8 mouse cellular contexts compared by ENCODE assay signal in the genomic region with DNA sequence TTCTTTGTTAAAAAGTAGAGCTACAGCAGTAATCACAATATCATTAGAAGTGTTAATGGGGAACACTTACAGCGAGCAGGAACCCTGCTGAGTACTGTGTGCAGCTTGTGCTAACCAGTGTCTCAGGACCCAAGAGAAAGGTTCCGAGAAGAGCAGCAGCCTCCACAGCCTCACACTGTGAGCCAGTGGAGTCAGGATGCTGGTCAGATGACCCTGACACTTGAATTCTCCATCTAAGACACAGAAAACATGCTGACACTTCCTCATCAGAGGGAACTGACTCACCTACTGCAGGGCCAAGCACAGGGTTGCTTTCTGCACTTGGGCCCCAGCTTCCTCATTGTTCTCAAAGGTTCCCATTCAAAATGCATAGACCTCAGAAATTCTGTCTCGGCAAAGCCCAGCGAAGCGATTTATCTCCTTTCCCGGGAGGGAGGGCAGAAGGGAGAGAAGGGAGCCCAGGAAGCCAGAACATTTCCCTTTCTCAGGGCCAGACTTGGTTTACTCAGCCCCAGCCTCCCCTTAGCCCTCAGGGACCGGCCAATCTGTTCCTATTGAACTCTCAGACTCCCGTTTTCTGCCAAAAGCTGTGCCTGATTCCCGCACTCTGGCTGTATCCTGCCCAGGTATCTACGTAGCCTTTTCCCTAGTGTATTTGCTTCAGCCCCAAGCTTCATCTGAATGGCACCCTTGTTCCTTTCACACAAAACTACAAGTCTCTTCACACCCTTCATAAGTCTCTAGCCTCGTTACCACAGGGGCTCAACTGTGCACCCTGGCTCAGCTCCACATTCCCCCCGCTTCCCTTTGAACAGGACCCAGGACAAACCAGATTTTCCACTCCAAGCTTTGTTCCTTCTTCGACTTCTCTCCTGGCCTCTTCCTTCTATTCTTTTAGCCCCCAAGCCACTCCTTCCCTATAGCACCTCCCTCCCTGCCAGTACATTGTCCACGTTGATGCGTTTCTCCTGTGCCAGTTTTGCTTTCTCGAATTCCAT. TPM values are rescaled to one million over a fixed set of nuclear protein-coding genes. Genes with fewer than 3 reads are reported as not detected.
A peak's percentile ranks its signal among the peaks of the same experiment; 100 is the strongest.
DNase-seq lines count a peak whose midpoint lies in the region; ATAC-seq and TF ChIP-seq lines count a peak whose summit lies in the region.

No protein-coding gene starts in this region.

- H3K27me3 ChIP-seq in forebrain, embryonic 12.5 days, result no peaks in the 10 kb centered on the region
- H3K27me3 ChIP-seq in forebrain, embryonic 11.5 days (ENCODE audit: control insufficient read depth, insufficient read depth, low read length), result no peaks in the 10 kb centered on the region
- no peaks in the 10 kb centered on the region for H3K27me3 ChIP-seq in neural tube, embryonic 11.5 days (ENCODE audit: control insufficient read depth, insufficient read depth, low read length)
- H3K27me3 ChIP-seq in lung, embryonic 15.5 days, result no peaks in the 10 kb centered on the region
- no peaks in the 10 kb centered on the region for H3K27me3 ChIP-seq in stomach, postnatal 0 days (ENCODE audit: control insufficient read depth, insufficient read depth, low read length)
- H3K27me3 ChIP-seq in neural tube, embryonic 15.5 days (replicated peaks), result no peaks in the 10 kb centered on the region

- H3K4me2 ChIP-seq in forebrain, embryonic 12.5 days, result no peak overlapping the region
- no peak overlapping the region for H3K4me2 ChIP-seq in forebrain, embryonic 11.5 days (ENCODE audit: low read depth, low read length, severe bottlenecking)
- H3K4me2 ChIP-seq in neural tube, embryonic 11.5 days (ENCODE audit: low read depth), result no peak overlapping the region
- H3K4me2 ChIP-seq in lung, embryonic 15.5 days, result peak overlapping the region; percentile 8; the same call in 1 of the 2 replicates
- 0 out of 2 replicates have a peak overlapping the region, but pooled peaks have one; percentile 6 for H3K4me2 ChIP-seq in stomach, postnatal 0 days (replicated peaks; ENCODE audit: low read depth)
- no peak overlapping the region for H3K4me2 ChIP-seq in neural tube, embryonic 15.5 days

- DNase-seq in forebrain, embryonic 11.5 days (ENCODE audit: low spot score), result no peak
- no peak for DNase-seq in neural tube, embryonic 11.5 days (ENCODE audit: low spot score)
- DNase-seq in neural tube, embryonic 10.5 days (ENCODE audit: extremely low spot score, low spot score), result no peak
- DNase-seq in stomach, postnatal 0 days (ENCODE audit: low spot score), result no peak
- no peak for DNase-seq in right cerebral cortex, adult 2 months (ENCODE audit: low spot score in 2 of 2)

- no peaks in the 10 kb centered on the region for H3K9me3 ChIP-seq in forebrain, embryonic 12.5 days
- no peaks in the 10 kb centered on the region for H3K9me3 ChIP-seq in forebrain, embryonic 11.5 days (ENCODE audit: control insufficient read depth, low read length)
- no peaks in the 10 kb centered on the region for H3K9me3 ChIP-seq in neural tube, embryonic 11.5 days (ENCODE audit: control insufficient read depth, low read length)
- H3K9me3 ChIP-seq in lung, embryonic 15.5 days, result no peaks in the 10 kb centered on the region
- no peaks in the 10 kb centered on the region for H3K9me3 ChIP-seq in stomach, postnatal 0 days (ENCODE audit: control insufficient read depth, low read length)
- no peaks in the 10 kb centered on the region for H3K9me3 ChIP-seq in neural tube, embryonic 15.5 days (replicated peaks)

- WGBS in forebrain, embryonic 12.5 days, result 39% methylated on average over 16 of the region's 16 CpGs
- WGBS in forebrain, embryonic 11.5 days, result 40% methylated on average over 16 of the region's 16 CpGs
- 59% methylated on average over 16 of the region's 16 CpGs for WGBS in neural tube, embryonic 11.5 days
- WGBS in lung, embryonic 15.5 days, result 43% methylated on average over 16 of the region's 16 CpGs
- WGBS in stomach, postnatal 0 days, result 41% methylated on average over 16 of the region's 16 CpGs
- WGBS in neural tube, embryonic 15.5 days, result 44% methylated on average over 16 of the region's 16 CpGs

- H3K9ac ChIP-seq in forebrain, embryonic 12.5 days, result 0 out of 2 replicates have a peak overlapping the region, but pooled peaks have one; percentile 4
- H3K9ac ChIP-seq in forebrain, embryonic 11.5 days (ENCODE audit: low read length), result no peak overlapping the region
- peak overlapping the region; percentile 2; the same call in 1 of the 2 replicates for H3K9ac ChIP-seq in neural tube, embryonic 11.5 days (ENCODE audit: low read length)
- no peak overlapping the region for H3K9ac ChIP-seq in lung, embryonic 15.5 days
- no peak overlapping the region; the same call in 1 of the 2 replicates for H3K9ac ChIP-seq in stomach, postnatal 0 days (ENCODE audit: low read length)
- H3K9ac ChIP-seq in neural tube, embryonic 15.5 days (replicated peaks), result no peak overlapping the region

- H3K27ac ChIP-seq in forebrain, embryonic 12.5 days, result no peak overlapping the region
- no peak overlapping the region for H3K27ac ChIP-seq in forebrain, embryonic 11.5 days (ENCODE audit: low read depth, low read length)
- H3K27ac ChIP-seq in neural tube, embryonic 11.5 days (ENCODE audit: low read depth, low read length), result no peak overlapping the region
- H3K27ac ChIP-seq in lung, embryonic 15.5 days, result peak overlapping the region; percentile 79
- peak overlapping the region; percentile 19; the same call in 1 of the 2 replicates for H3K27ac ChIP-seq in stomach, postnatal 0 days (replicated peaks)
- H3K27ac ChIP-seq in neural tube, embryonic 15.5 days (replicated peaks), result no peak overlapping the region

- TF ChIP-seq EP300 in stomach, postnatal 0 days (optimal IDR thresholded peaks at IDR 0.05), result no peak

- H3K4me1 ChIP-seq in forebrain, embryonic 12.5 days, result peaks cover 17% of the 10 kb centered on the region
- peaks cover 2% of the 10 kb centered on the region; the same call in 1 of the 2 replicates for H3K4me1 ChIP-seq in forebrain, embryonic 11.5 days (replicated peaks; ENCODE audit: control insufficient read depth, insufficient read depth, low read length)
- H3K4me1 ChIP-seq in neural tube, embryonic 11.5 days (ENCODE audit: control insufficient read depth, insufficient read depth, low read length), result 0 out of 2 replicates have a peak, but pooled peaks cover 2% of the 10 kb centered on the region
- peaks cover 15% of the 10 kb centered on the region; the same call in 1 of the 2 replicates for H3K4me1 ChIP-seq in lung, embryonic 15.5 days
- no peaks in the 10 kb centered on the region for H3K4me1 ChIP-seq in stomach, postnatal 0 days (replicated peaks; ENCODE audit: control insufficient read depth, insufficient read depth)
- peaks cover 10% of the 10 kb centered on the region for H3K4me1 ChIP-seq in neural tube, embryonic 15.5 days

- ATAC-seq in forebrain, embryonic 12.5 days (ENCODE audit: low FRiP score), result no peak
- ATAC-seq in forebrain, embryonic 11.5 days (replicated peaks; ENCODE audit: low FRiP score), result no peak
- no peak for ATAC-seq in neural tube, embryonic 11.5 days (ENCODE audit: insufficient read depth, low FRiP score, low TSS enrichment)
- ATAC-seq in lung, embryonic 15.5 days (ENCODE audit: borderline replicate concordance, extremely low read depth, low FRiP score, low TSS enrichment), result peak; percentile 80
- peak; percentile 29; the same call in 1 of the 2 replicates for ATAC-seq in stomach, postnatal 0 days (ENCODE audit: low FRiP score, low TSS enrichment)
- no peak for ATAC-seq in neural tube, embryonic 15.5 days (ENCODE audit: low FRiP score)

- no peak for TF ChIP-seq CTCF in stomach, postnatal 0 days (IDR thresholded peaks at IDR 0.05; ENCODE audit: low read depth)

- H3K36me3 ChIP-seq in forebrain, embryonic 12.5 days (replicated peaks), result no peaks in the 10 kb centered on the region
- no peaks in the 10 kb centered on the region for H3K36me3 ChIP-seq in forebrain, embryonic 11.5 days (ENCODE audit: control insufficient read depth, insufficient read depth, low read length)
- no peaks in the 10 kb centered on the region for H3K36me3 ChIP-seq in neural tube, embryonic 11.5 days (ENCODE audit: control insufficient read depth, insufficient read depth, low read length)
- no peaks in the 10 kb centered on the region for H3K36me3 ChIP-seq in lung, embryonic 15.5 days
- no peaks in the 10 kb centered on the region for H3K36me3 ChIP-seq in stomach, postnatal 0 days (ENCODE audit: control insufficient read depth, insufficient read depth, low read length)
- H3K36me3 ChIP-seq in neural tube, embryonic 15.5 days, result no peaks in the 10 kb centered on the region

- no peak overlapping the region for H3K4me3 ChIP-seq in forebrain, embryonic 12.5 days (replicated peaks)
- H3K4me3 ChIP-seq in forebrain, embryonic 11.5 days (ENCODE audit: low read depth, low read length), result no peak overlapping the region
- no peak overlapping the region for H3K4me3 ChIP-seq in neural tube, embryonic 11.5 days (ENCODE audit: low read depth, low read length)
- H3K4me3 ChIP-seq in lung, embryonic 15.5 days, result no peak overlapping the region
- H3K4me3 ChIP-seq in stomach, postnatal 0 days (ENCODE audit: low read depth, low read length), result no peak overlapping the region
- no peak overlapping the region for H3K4me3 ChIP-seq in neural tube, embryonic 15.5 days (replicated peaks)

RNA-seq across cellular contexts. Expression of a gene that starts 21.2 kb away (rescaled TPM):
- not detected in 2 replicates for polyA plus RNA-seq in forebrain, embryonic 12.5 days (2016; fragmentation: Nextera tagmentation; extraction: Ambion mirVana)
- polyA plus RNA-seq in forebrain, embryonic 11.5 days (2014; fragmentation: Nextera tagmentation; extraction: Ambion mirVana), result not detected in 2 replicates
- not detected in 2 replicates for polyA plus RNA-seq in neural tube, embryonic 11.5 days (2014; fragmentation: Nextera tagmentation; extraction: Ambion mirVana)
- polyA plus RNA-seq in lung, embryonic 15.5 days (2015; fragmentation: Nextera tagmentation; extraction: Ambion mirVana), result not detected in 2 replicates
- 0.05 TPM in 1 of 2 replicates, not detected in the other for polyA plus RNA-seq in stomach, postnatal 0 days (2015; fragmentation: Nextera tagmentation; extraction: Ambion mirVana)
- polyA plus RNA-seq in neural tube, embryonic 15.5 days (2015; fragmentation: Nextera tagmentation; extraction: Ambion mirVana), result 0.09 TPM in 1 of 2 replicates, not detected in the other

Comparison
In these comparisons a context has a peak if more than half of its experiments do, and no peak if none do; other contexts are left out.
1. H3K9ac ChIP-seq: peak in forebrain, embryonic 12.5 days (single experiment) and neural tube, embryonic 11.5 days (single experiment); none in forebrain, embryonic 11.5 days (single experiment), lung, embryonic 15.5 days (single experiment), stomach, postnatal 0 days (single experiment) and neural tube, embryonic 15.5 days (single experiment).
2. ATAC-seq: peak in lung, embryonic 15.5 days (single experiment) and stomach, postnatal 0 days (single experiment); none in forebrain, embryonic 12.5 days (single experiment), forebrain, embryonic 11.5 days (single experiment), neural tube, embryonic 11.5 days (single experiment) and neural tube, embryonic 15.5 days (single experiment).
3. H3K27ac ChIP-seq: peak in lung, embryonic 15.5 days (single experiment) and stomach, postnatal 0 days (single experiment); none in forebrain, embryonic 12.5 days (single experiment), forebrain, embryonic 11.5 days (single experiment), neural tube, embryonic 11.5 days (single experiment) and neural tube, embryonic 15.5 days (single experiment).
4. H3K4me2 ChIP-seq: peak in lung, embryonic 15.5 days (single experiment) and stomach, postnatal 0 days (single experiment); none in forebrain, embryonic 12.5 days (single experiment), forebrain, embryonic 11.5 days (single experiment), neural tube, embryonic 11.5 days (single experiment) and neural tube, embryonic 15.5 days (single experiment).